ENCODE assay signal across 11 mouse cellular contexts in genomic region chr12:6087627-6088350, GRCm38 (mm10).
A peak's percentile ranks its signal among the peaks of the same experiment; 100 is the strongest.
DNase-seq lines count a peak whose midpoint lies in the region; ATAC-seq lines count a peak whose summit lies in the region.
"Had no signal": no experiment of that assay in that cellular context is flagged by ENCODE, and none has a peak within 500 bp of the region (broad histone marks: within the 10 kb centered on the region; RNA-seq: fewer than 3 reads in every experiment).

No protein-coding gene starts in this region.

- H3K9ac ChIP-seq in midbrain, embryonic 16.5 days (ENCODE audit: low read depth, low read length) = no peak overlapping the region
- no peak overlapping the region for H3K9ac ChIP-seq in midbrain, embryonic 15.5 days
- H3K9ac ChIP-seq in forebrain, embryonic 16.5 days (replicated peaks; ENCODE audit: low read depth, low read length) = no peak overlapping the region
- no peak overlapping the region for H3K9ac ChIP-seq in neural tube, embryonic 13.5 days
- H3K9ac ChIP-seq: limb, embryonic 15.5 days had no signal

- no peaks in the 10 kb centered on the region for H3K27me3 ChIP-seq in midbrain, embryonic 16.5 days (ENCODE audit: control insufficient read depth, insufficient read depth, low read depth, low read length)
- H3K27me3 ChIP-seq in midbrain, embryonic 15.5 days (replicated peaks) = no peaks in the 10 kb centered on the region
- no peaks in the 10 kb centered on the region for H3K27me3 ChIP-seq in forebrain, embryonic 16.5 days (replicated peaks; ENCODE audit: control insufficient read depth, insufficient read depth, low read length)
- no peaks in the 10 kb centered on the region for H3K27me3 ChIP-seq in neural tube, embryonic 13.5 days
- H3K27me3 ChIP-seq: limb, embryonic 15.5 days had no signal

- no peaks in the 10 kb centered on the region for H3K4me1 ChIP-seq in midbrain, embryonic 16.5 days (ENCODE audit: control insufficient read depth, insufficient read depth, low read length)
- H3K4me1 ChIP-seq in midbrain, embryonic 15.5 days = no peaks in the 10 kb centered on the region
- H3K4me1 ChIP-seq in forebrain, embryonic 16.5 days (replicated peaks; ENCODE audit: control insufficient read depth, insufficient read depth, low read length) = peaks cover 4% of the 10 kb centered on the region; the same call in 1 of the 2 replicates
- peaks cover 17% of the 10 kb centered on the region for H3K4me1 ChIP-seq in neural tube, embryonic 13.5 days (replicated peaks)

- no peak overlapping the region for H3K4me2 ChIP-seq in midbrain, embryonic 16.5 days (ENCODE audit: low read length)
- no peak overlapping the region for H3K4me2 ChIP-seq in midbrain, embryonic 15.5 days
- no peak overlapping the region for H3K4me2 ChIP-seq in forebrain, embryonic 16.5 days (ENCODE audit: low read length)
- no peak overlapping the region for H3K4me2 ChIP-seq in neural tube, embryonic 13.5 days
- H3K4me2 ChIP-seq: limb, embryonic 15.5 days had no signal

- ATAC-seq in midbrain, embryonic 16.5 days = no peak
- no peak for ATAC-seq in midbrain, embryonic 15.5 days (replicated peaks)
- ATAC-seq in forebrain, embryonic 16.5 days = peak; percentile 69
- ATAC-seq in neural tube, embryonic 13.5 days (ENCODE audit: low read depth) = peak; percentile 53
- ATAC-seq: activated CD4-positive, CD25-positive, alpha-beta regulatory T cell, adult 4 months; lung, postnatal 0 days had no signal

- no peak overlapping the region for H3K4me3 ChIP-seq in midbrain, embryonic 16.5 days (ENCODE audit: low read depth, low read length)
- H3K4me3 ChIP-seq in midbrain, embryonic 15.5 days = no peak overlapping the region
- no peak overlapping the region for H3K4me3 ChIP-seq in forebrain, embryonic 16.5 days (replicated peaks; ENCODE audit: low read length)
- H3K4me3 ChIP-seq in neural tube, embryonic 13.5 days = no peak overlapping the region
- H3K4me3 ChIP-seq: layer of hippocampus, adult 2 months; limb, embryonic 15.5 days had no signal

- H3K9me3 ChIP-seq in midbrain, embryonic 16.5 days (replicated peaks; ENCODE audit: control insufficient read depth, low read length, poor library complexity, severe bottlenecking) = no peaks in the 10 kb centered on the region
- H3K9me3 ChIP-seq in midbrain, embryonic 15.5 days = no peaks in the 10 kb centered on the region
- H3K9me3 ChIP-seq in forebrain, embryonic 16.5 days (ENCODE audit: control insufficient read depth, low read length) = no peaks in the 10 kb centered on the region
- H3K9me3 ChIP-seq in neural tube, embryonic 13.5 days = no peaks in the 10 kb centered on the region
- H3K9me3 ChIP-seq: limb, embryonic 15.5 days had no signal

- H3K36me3 ChIP-seq in midbrain, embryonic 16.5 days (ENCODE audit: control insufficient read depth, insufficient read depth, low read length) = no peaks in the 10 kb centered on the region
- H3K36me3 ChIP-seq in midbrain, embryonic 15.5 days (replicated peaks) = no peaks in the 10 kb centered on the region
- H3K36me3 ChIP-seq in forebrain, embryonic 16.5 days (ENCODE audit: control insufficient read depth, insufficient read depth) = no peaks in the 10 kb centered on the region
- no peaks in the 10 kb centered on the region for H3K36me3 ChIP-seq in neural tube, embryonic 13.5 days
- H3K36me3 ChIP-seq: limb, embryonic 15.5 days had no signal

- H3K27ac ChIP-seq in midbrain, embryonic 16.5 days (ENCODE audit: low read length) = 0 out of 2 replicates have a peak overlapping the region, but pooled peaks have one; percentile 7
- H3K27ac ChIP-seq in midbrain, embryonic 15.5 days = no peak overlapping the region
- peak overlapping the region; percentile 60 for H3K27ac ChIP-seq in forebrain, embryonic 16.5 days (ENCODE audit: low read length)
- 0 out of 2 replicates have a peak overlapping the region, but pooled peaks have one; percentile 23 for H3K27ac ChIP-seq in neural tube, embryonic 13.5 days (replicated peaks)
- H3K27ac ChIP-seq: layer of hippocampus, adult 2 months; limb, embryonic 15.5 days had no signal

- peak; percentile 19 for DNase-seq in cerebellum, adult 8-10 months
- DNase-seq in left cerebral cortex, adult 9 months (ENCODE audit: low spot score in 2 of 2) = no peak
- DNase-seq in MN1 (ENCODE audit: low spot score) = no peak

- 52% methylated on average over 3 of the region's 3 CpGs for WGBS in midbrain, embryonic 16.5 days
- 57% methylated on average over 3 of the region's 3 CpGs for WGBS in midbrain, embryonic 15.5 days
- WGBS in forebrain, embryonic 16.5 days = 48% methylated on average over 3 of the region's 3 CpGs
- 29% methylated on average over 3 of the region's 3 CpGs for whole genome bisulfite sequencing in neural tube, embryonic 13.5 days

Comparison
In these comparisons a context has a peak if more than half of its experiments do, and no peak if none do; other contexts are left out.
1. ATAC-seq: peak in forebrain, embryonic 16.5 days (single experiment) and neural tube, embryonic 13.5 days (single experiment); none in midbrain, embryonic 16.5 days (single experiment) and midbrain, embryonic 15.5 days (single experiment).